Mouse (Mus musculus): ENCODE data around the gene Cd44. TPM values are rescaled to one million over a fixed set of nuclear protein-coding genes. Genes with fewer than 3 reads are reported as not detected.

Gene Cd44
- polyA plus RNA-seq (2017; shearing (Covaris generic)): 10 to 100 TPM; 78.7 to 86.7 TPM

- peak; percentile 74 for ATAC-seq
These were observed at the start of gene Cd44 for GRCm38 (mm10) chr2:102900875-102901827. TSS of gene Cd44 (minus strand) at chr2:102901665.

GRCm38 (mm10) chr2:102948481-102948857, 47.0 kb upstream of the Cd44 start:
- peak; percentile 83 for ATAC-seq

GRCm38 (mm10) chr2:102947846-102948480, 46.5 kb upstream of the Cd44 start:
- ATAC-seq: peak; percentile 71

GRCm38 (mm10) chr2:102945111-102945510, 43.6 kb upstream of the Cd44 start:
- no peak for ATAC-seq

GRCm38 (mm10) chr2:102944415-102945012, 43.0 kb upstream of the Cd44 start:
- no peak for ATAC-seq

- no peak for ATAC-seq
These were observed 42.5 kb upstream of the Cd44 start for GRCm38 (mm10) chr2:102943983-102944382.

GRCm38 (mm10) chr2:102942782-102943080, 41.3 kb upstream of the Cd44 start:
- no peak for ATAC-seq

- no peak for ATAC-seq
These were observed 40.7 kb upstream of the Cd44 start for GRCm38 (mm10) chr2:102941937-102942781.

GRCm38 (mm10) chr2:102940813-102941361, 39.4 kb upstream of the Cd44 start:
- no peak for ATAC-seq

GRCm38 (mm10) chr2:102940158-102940557, 38.7 kb upstream of the Cd44 start:
- no peak for ATAC-seq

- no peak for ATAC-seq
These were observed 35.4 kb upstream of the Cd44 start for GRCm38 (mm10) chr2:102936886-102937285.

GRCm38 (mm10) chr2:102934834-102935233, 33.4 kb upstream of the Cd44 start:
- no peak for ATAC-seq

GRCm38 (mm10) chr2:102933787-102934186, 32.3 kb upstream of the Cd44 start:
- ATAC-seq: no peak

- ATAC-seq: no peak
These were observed 31.7 kb upstream of the Cd44 start for GRCm38 (mm10) chr2:102933142-102933541.

GRCm38 (mm10) chr2:102932667-102933066, 31.2 kb upstream of the Cd44 start:
- ATAC-seq: no peak

GRCm38 (mm10) chr2:102928211-102928610, 26.7 kb upstream of the Cd44 start:
- no peak for ATAC-seq

GRCm38 (mm10) chr2:102924480-102924879, 23.0 kb upstream of the Cd44 start:
- ATAC-seq: no peak

GRCm38 (mm10) chr2:102923682-102924081, 22.2 kb upstream of the Cd44 start:
- no peak for ATAC-seq

- no peak for ATAC-seq
These were observed 20.6 kb upstream of the Cd44 start for GRCm38 (mm10) chr2:102922066-102922465.

GRCm38 (mm10) chr2:102918301-102918700, 16.8 kb upstream of the Cd44 start:
- no peak for ATAC-seq

- ATAC-seq: no peak
These were observed 15.1 kb upstream of the Cd44 start for GRCm38 (mm10) chr2:102916596-102916995.

- ATAC-seq: no peak
These were observed 13.2 kb upstream of the Cd44 start for GRCm38 (mm10) chr2:102914675-102915074.

Measured in activated CD4-positive, CD25-positive, alpha-beta regulatory T cell, adult 4 months (primary cell).